Mouse (Mus musculus): ENCODE measurements at regions not wholly inside any gene's neighbourhood (a gene's known extent, or its start where the extent isn't known, plus 50 kb on each side); places are given as distances from the start of the nearest gene placed in this dataset.
A peak's percentile ranks its signal among the peaks of the same experiment; 100 is the strongest.

DNA sequence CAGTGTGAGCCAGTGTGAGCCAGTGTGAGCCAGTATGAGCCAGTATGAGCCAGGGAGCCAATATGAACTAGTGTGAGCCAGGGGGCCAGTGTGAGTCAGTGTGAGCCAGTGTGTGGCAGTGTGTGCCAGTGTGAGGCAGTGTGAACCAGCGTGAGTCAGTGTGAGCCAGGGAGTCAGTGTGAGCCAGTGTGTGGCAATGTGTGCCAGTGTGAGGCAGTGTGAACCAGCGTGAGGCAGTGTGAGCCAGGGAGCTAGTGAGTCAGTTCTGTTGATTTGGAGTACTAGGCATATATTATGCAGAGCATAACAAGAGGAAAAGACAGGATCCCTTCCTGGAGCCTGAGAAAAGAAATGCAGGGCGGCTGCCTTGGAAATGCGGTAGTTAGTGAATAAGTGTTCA, 82.7 kb upstream of the Zfhx3 start:
- DNase-seq (ENCODE audit: low spot score in 2 of 2): no peak

- no peak for DNase-seq (ENCODE audit: low spot score in 2 of 2)
These were observed 82.2 kb upstream of the Zfhx3 start for GRCm38 (mm10) chr8:107860251-107860650.

- DNase-seq (ENCODE audit: low spot score in 2 of 2): no peak
These were observed 77.4 kb upstream of the Zfhx3 start for GRCm38 (mm10) chr8:107864802-107865651.

- no peak for DNase-seq (ENCODE audit: low spot score in 2 of 2)
These were observed 76.7 kb upstream of the Zfhx3 start for GRCm38 (mm10) chr8:107865744-107866143.

DNA sequence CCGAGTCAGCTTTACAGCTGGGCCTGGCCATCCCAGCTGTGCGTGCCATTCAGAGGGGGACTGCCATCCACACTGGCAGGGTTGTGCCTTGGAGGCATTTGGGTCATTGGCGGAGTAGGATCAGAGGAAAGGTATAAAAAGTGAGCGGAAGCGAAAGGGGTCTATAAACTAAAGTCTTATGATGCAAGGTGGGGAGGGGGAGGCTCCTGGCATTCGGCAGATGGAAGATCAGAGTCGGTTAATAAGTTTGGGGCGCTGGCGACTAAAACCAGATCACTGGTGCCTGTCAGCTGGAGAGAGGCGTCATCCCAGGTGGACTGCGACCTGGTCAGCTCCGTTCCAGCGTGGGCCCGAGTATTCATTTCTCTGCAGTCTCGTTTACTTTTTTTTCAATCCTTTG, 70.7 kb upstream of the Zfhx3 start:
- no peak for DNase-seq (ENCODE audit: low spot score in 2 of 2)

- DNase-seq (ENCODE audit: low spot score in 2 of 2): no peak
These were observed 70.3 kb upstream of the Zfhx3 start for GRCm38 (mm10) chr8:107872121-107872520.

DNA sequence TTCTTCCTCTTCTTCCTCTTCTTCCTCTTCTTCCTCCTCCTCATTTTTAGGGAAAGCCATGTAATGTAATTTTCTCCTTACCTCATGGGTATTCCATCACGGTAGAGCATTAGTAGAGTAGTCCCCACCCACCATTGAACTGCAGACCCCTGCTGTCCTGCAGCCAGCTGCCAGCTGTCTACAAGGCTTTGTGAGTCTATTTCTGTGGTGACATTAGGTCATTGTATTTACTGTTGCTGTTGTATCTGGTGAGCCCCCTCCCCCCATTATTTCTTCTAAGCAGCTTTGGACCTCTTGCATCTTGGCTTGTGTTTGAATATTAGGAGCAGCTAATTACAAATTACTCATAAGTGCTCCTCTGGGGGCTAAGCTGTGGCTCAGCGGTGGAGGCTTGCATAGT, 66.0 kb upstream of the Zfhx3 start:
- no peak for DNase-seq (ENCODE audit: low spot score in 2 of 2)

DNA sequence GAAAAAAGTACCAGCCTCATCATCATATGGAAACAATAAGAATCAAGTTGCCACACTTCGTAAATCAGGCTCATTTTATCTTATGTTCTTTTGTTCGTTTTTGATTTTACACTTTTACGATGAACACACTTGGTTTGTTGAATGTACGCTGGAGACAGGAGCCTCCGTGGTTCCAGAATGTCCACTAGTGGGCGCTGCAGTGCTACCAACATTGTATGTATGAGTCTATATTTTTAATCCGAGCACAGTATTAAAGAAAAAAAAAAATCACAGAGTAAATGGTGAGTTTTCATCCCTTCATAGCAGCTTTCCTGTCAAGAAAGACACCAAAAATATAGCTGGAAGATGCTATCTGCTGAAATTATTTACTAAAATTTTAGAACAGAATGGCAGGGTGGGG, 60.6 kb upstream of the Zfhx3 start:
- DNase-seq (ENCODE audit: low spot score in 2 of 2): peak in 1 of 2 experiments; percentile 54

GRCm38 (mm10) chr8:107885547-107885946, 56.9 kb upstream of the Zfhx3 start:
- no peak for DNase-seq (ENCODE audit: low spot score in 2 of 2)

DNA sequence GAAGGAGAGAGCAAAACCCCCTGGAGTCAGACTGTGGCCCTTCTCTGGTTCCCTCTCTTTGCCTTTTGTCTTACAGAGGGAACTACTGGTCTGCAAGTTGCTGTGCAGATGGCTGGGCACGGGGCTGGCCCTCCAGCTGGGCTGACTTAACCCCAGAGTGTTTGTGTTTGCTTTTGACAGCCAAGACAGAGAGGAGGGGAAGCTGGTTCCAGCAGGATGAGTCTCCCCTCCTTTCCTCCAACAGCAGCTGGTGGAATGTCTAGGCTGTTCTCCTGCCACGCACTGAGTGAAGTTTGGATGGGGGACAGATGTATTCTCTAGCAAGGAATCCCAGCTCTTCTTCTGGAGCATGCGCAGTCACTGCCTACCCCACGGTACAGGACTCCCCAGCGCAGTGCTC, 56.5 kb upstream of the Zfhx3 start:
- DNase-seq (ENCODE audit: low spot score in 2 of 2): no peak

DNA sequence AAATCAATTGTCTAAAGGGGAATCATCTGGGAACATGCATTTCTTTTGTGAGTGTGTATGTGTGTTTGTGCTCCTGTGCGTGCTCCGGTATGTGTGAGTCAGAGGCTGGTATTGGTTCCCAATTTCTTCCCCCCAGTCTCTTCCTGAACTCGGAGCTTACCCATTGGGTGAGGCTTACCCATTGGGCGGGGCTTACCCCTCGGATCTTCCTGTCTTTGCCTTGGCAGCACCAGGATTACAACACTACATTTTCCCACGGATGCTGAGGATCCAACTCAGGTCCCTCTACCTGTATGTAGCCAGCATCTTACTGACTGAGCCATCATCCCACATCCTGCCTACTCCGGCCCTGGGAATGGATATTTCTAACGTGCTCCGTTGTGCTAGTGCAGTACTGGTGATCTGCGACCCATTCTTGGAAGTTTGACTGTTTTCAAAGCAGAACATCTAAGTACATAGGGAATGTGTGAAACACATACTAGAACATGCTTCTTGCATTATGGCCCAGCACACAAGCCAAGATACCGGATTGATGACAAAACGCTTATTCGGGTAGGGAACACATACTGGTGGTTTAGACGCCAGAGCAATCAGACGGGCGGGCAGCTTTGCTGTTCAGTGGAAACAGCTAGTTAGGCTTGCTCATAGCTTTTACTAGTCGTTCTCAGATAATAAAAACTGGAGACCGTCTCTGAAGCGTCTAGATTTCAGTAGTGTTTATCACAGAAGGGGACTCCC, 55.8 kb upstream of the Zfhx3 start:
- no peak for DNase-seq (ENCODE audit: low spot score in 2 of 2)

- no peak for DNase-seq (ENCODE audit: low spot score in 2 of 2)
These were observed 55.1 kb upstream of the Zfhx3 start for GRCm38 (mm10) chr8:107887333-107887732.

- DNase-seq (ENCODE audit: low spot score in 2 of 2): no peak
These were observed 51.5 kb upstream of the Zfhx3 start for GRCm38 (mm10) chr8:107890922-107891321.

Measured in thymus, postnatal 10 days (tissue).